Mouse (Mus musculus): ENCODE results near the gene Gm35315. TPM values are rescaled to one million over a fixed set of nuclear protein-coding genes. Genes with fewer than 3 reads are reported as not detected.

Gene Gm35315
- polyA plus RNA-seq, 1 experiment from 2014 or later = 2.3 TPM

DNA sequence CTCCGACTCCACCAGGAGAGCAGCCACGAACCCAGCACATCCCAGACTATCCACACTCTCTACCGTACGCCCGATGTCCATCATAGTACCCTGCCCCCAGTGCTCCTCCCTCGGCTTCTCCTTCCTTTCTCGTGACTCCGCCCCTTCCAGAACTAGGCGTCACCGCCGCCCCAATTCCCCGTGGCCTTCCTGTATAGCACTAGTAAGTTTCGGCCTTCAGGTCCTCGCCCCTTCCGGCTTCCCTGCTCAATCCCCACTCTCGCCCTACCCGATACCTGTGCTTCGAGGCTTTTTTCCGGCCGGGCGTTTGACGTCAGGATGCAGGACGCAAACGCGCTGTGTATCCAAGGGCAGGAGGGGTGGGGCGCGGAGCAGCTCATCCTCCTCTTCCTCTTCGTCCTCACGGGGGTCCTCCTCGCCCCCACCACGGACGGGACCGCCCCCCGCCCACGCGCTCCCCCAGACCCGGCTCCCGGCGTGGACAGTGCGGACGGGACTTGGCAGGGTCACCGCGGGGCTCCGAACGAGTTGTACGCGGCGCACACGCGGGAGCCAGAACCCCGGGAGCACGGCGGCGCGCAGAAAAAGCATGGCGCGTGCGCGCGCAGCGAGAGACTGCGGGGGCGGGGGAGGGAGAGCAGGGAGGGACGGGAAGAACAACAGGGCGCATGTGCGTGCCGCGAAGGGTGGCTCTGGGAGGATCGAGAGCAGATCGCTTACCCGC is 13.5 kb upstream of the Gm35315 start, which contains the start of gene Gtpbp6:
TSS of gene Gtpbp6 (minus strand) at position 617 of the 724 bp plus-strand sequence.
- Histone ChIP-seq H3K9ac (peak within 1 kb of the TSS; percentile 79), H3K27me3 (no peaks in the 10 kb centered on the region), H3K9me3 (no peaks in the 10 kb centered on the region), H3K4me2 (peak within 1 kb of the TSS; percentile 84), H3K27ac (peak within 1 kb of the TSS; percentile 98), H3K4me1 (peaks cover 14% of the 10 kb centered on the region), H3K36me3 (peaks cover 38% of the 10 kb centered on the region), H3K4me3 (peak within 1 kb of the TSS; percentile 78)
- under 1% methylated on average over 66 of the region's 71 CpGs for WGBS
- ATAC-seq (ENCODE audit: borderline replicate concordance, extremely low read depth, low FRiP score, low TSS enrichment) = peak; percentile 88

- WGBS = 14% methylated on average over 41 of the region's 41 CpGs
- Histone ChIP-seq H3K4me2 (peak overlapping the region; percentile 84), H3K36me3 (peaks cover 38% of the 10 kb centered on the region), H3K9ac (peak overlapping the region; percentile 79), H3K4me1 (peaks cover 16% of the 10 kb centered on the region), H3K27ac (peak overlapping the region; percentile 98), H3K27me3 (no peaks in the 10 kb centered on the region), H3K4me3 (peak overlapping the region; percentile 78), H3K9me3 (no peaks in the 10 kb centered on the region)
- ATAC-seq (ENCODE audit: borderline replicate concordance, extremely low read depth, low FRiP score, low TSS enrichment) = no peak; the same call in 1 of the 2 replicates
Measured at GRCm38 (mm10) chr5:110106901-110107564, 12.8 kb upstream of the Gm35315 start.

DNA sequence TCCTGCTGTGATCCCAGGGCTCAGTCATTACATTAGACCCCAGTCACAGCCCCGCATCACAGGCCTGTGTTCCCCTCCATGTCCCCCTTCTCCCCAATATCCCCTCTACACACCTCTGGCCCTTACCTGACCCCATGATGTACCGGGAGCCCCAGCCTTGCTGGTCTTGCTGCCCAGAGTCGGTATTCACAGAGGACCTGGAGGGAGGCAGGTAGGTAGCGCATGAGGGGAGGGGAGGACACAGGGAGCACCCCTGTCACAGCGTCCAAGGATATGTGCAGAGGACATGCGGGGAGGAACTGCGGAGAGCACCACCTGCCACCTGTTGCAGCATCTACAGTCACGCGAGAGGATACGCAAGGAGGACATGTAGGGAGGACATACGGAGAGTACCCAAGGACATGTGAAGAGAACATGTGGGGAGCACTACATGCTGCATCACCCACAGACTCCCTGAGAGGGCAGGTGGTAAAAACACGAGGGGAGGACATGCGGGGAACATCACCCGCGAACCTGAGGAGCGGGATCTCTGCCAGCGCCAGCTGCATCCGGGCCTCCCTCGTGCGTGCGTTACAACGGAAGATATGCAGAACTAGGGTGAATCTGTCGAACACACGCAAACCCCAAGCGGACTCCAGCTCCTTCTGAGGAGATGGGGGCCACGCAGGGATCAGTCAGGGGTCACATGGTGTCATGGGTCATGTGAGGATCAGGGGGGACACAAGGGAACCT is 12.1 kb upstream of the Gm35315 start:
- no peak overlapping the region; the same call in 1 of the 2 replicates for H3K9ac ChIP-seq
- 92% methylated on average over 26 of the region's 26 CpGs for WGBS
- peak overlapping the region; percentile 84 for H3K4me2 ChIP-seq
- peaks cover 38% of the 10 kb centered on the region for H3K36me3 ChIP-seq
- H3K4me1 ChIP-seq = peaks cover 24% of the 10 kb centered on the region
- H3K9me3 ChIP-seq = no peaks in the 10 kb centered on the region
- ATAC-seq (ENCODE audit: borderline replicate concordance, extremely low read depth, low FRiP score, low TSS enrichment) = no peak
- H3K27me3 ChIP-seq = no peaks in the 10 kb centered on the region
- peak overlapping the region; percentile 78 for H3K4me3 ChIP-seq
- H3K27ac ChIP-seq = no peak overlapping the region

GRCm38 (mm10) chr5:110104616-110105380 is 10.6 kb upstream of the Gm35315 start:
- no peak overlapping the region for H3K4me3 ChIP-seq
- peaks cover 38% of the 10 kb centered on the region for H3K36me3 ChIP-seq
- H3K4me1 ChIP-seq = peaks cover 35% of the 10 kb centered on the region
- WGBS = 91% methylated on average over 36 of the region's 36 CpGs
- ATAC-seq (ENCODE audit: borderline replicate concordance, extremely low read depth, low FRiP score, low TSS enrichment) = no peak
- H3K4me2 ChIP-seq = no peak overlapping the region
- no peaks in the 10 kb centered on the region for H3K27me3 ChIP-seq
- H3K27ac ChIP-seq = no peak overlapping the region
- H3K9me3 ChIP-seq = no peaks in the 10 kb centered on the region
- H3K9ac ChIP-seq = no peak overlapping the region

DNA sequence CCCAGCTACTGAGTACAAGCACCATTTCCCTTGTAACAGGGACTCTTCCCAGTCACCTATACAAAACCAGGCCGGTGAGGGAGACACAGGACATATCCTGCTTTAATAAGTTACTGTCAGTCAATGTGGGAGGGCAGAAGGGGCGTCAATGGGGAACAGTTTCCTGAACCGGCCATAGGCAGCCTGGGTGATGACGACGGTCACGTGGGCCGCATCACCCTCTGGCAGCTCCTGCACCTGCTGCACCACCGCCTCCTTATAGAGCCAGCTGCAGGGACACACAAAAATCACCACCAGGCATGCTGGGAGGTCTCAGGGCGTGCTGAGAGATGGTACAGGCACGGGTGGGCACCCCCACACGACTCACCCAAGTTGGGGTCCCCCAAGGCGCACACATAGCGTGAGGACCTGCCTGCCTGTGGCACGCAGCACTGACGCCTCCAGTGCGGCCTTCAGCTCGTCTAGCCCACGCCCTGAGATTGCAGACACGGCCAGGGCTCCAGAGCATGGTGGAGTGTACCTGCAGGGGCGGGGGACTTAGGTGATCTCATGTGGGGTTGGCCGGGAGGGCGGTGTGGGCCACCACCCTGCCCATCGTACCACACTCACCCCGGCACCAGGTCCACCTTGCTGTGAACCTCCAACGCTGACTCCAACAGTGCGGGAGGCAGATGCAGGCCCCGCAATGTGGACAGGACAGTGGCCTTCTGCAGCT is 9.8 kb upstream of the Gm35315 start:
- no peak overlapping the region for H3K9ac ChIP-seq
- H3K4me2 ChIP-seq = no peak overlapping the region
- ATAC-seq (ENCODE audit: borderline replicate concordance, extremely low read depth, low FRiP score, low TSS enrichment) = no peak
- no peak overlapping the region for H3K27ac ChIP-seq
- WGBS = 94% methylated on average over 27 of the region's 27 CpGs
- peaks cover 37% of the 10 kb centered on the region for H3K4me1 ChIP-seq
- no peaks in the 10 kb centered on the region for H3K27me3 ChIP-seq
- H3K4me3 ChIP-seq = no peak overlapping the region
- H3K36me3 ChIP-seq = peaks cover 38% of the 10 kb centered on the region
- no peaks in the 10 kb centered on the region for H3K9me3 ChIP-seq

DNA sequence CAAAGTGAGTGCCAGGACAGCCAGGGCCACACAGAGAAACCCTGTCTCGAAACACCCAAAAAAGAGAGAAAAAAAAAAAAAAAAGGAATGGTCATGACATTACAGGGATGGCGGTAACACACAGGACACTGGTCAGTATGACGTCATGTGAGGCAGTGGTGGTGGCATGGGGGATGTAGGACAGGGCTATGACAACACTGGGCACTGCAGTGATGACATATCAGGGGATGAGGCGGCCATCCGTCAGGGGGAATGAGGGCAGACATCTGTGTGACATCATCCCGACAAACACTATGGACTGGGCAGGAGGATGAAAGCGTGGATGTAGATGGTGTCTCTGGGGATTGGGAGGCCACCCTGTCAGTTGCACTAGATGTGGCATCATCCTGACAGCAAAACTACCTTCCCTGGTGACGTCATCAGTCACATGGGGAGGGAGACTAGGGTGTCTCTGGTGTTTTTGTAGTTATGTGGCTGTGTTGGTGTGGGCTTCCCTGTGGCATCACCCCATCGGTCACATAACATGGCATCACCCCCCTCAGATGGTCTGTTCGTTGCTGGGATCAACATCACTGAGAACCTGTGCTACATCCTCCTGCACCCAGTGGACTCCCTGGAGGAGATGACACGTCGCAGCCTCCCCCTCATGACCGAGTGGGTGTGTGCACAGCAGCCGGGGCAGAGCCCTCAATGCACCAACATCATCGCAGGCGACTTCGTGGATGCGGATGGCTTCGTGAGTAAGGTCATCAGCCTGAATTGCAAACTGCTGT is 8.8 kb upstream of the Gm35315 start:
- H3K36me3 ChIP-seq = peaks cover 38% of the 10 kb centered on the region
- H3K9me3 ChIP-seq = no peaks in the 10 kb centered on the region
- H3K9ac ChIP-seq = no peak overlapping the region
- no peak overlapping the region for H3K4me2 ChIP-seq
- WGBS = 92% methylated on average over 19 of the region's 19 CpGs
- no peak overlapping the region for H3K27ac ChIP-seq
- H3K4me3 ChIP-seq = no peak overlapping the region
- peaks cover 43% of the 10 kb centered on the region for H3K4me1 ChIP-seq
- H3K27me3 ChIP-seq = no peaks in the 10 kb centered on the region
- ATAC-seq (ENCODE audit: borderline replicate concordance, extremely low read depth, low FRiP score, low TSS enrichment) = no peak

- Histone ChIP-seq H3K4me2 (no peak overlapping the region; the same call in 1 of the 2 replicates), H3K9me3 (no peaks in the 10 kb centered on the region), H3K4me3 (no peak overlapping the region), H3K27me3 (no peaks in the 10 kb centered on the region), H3K9ac (no peak overlapping the region), H3K4me1 (peaks cover 43% of the 10 kb centered on the region), H3K36me3 (peaks cover 38% of the 10 kb centered on the region), H3K27ac (no peak overlapping the region)
- 85% methylated on average over 13 of the region's 13 CpGs for WGBS
- no peak for ATAC-seq (ENCODE audit: borderline replicate concordance, extremely low read depth, low FRiP score, low TSS enrichment)
Measured at GRCm38 (mm10) chr5:110102429-110102828, 8.2 kb upstream of the Gm35315 start.

DNA sequence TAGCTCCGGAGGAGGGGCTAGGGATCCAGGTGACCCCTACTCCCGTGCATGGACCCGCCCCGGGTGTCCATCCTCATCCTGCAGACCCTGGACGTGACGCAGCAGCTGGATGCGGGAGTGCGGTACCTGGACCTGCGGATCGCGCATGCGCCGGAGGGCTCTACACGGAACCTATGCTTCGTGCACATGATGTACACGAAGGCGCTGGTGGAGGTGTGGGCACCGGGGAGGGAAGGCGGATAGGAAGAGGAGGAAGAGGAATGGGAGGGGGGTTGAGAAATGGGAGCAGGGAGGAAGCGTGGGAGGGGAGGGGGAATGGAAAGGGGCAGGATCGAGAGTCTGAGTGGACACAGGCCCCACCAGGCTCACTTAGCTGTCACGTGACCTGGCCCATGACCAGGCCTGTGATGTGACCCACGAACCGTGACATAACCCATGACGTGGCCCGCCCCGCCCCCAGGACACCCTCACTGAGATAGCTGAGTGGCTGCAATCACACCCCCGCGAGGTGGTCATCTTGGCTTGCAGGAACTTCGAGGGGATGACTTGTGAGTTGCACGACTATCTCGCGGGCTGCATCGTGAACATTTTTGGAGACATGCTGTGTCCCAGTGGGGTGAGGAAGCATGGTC is 7.6 kb upstream of the Gm35315 start:
- Histone ChIP-seq H3K9me3 (no peaks in the 10 kb centered on the region), H3K27ac (no peak overlapping the region), H3K36me3 (peaks cover 38% of the 10 kb centered on the region), H3K4me3 (peak overlapping the region; percentile 35), H3K4me1 (peaks cover 41% of the 10 kb centered on the region), H3K9ac (0 out of 2 replicates have a peak overlapping the region, but pooled peaks have one; percentile 19), H3K4me2 (peak overlapping the region; percentile 69), H3K27me3 (no peaks in the 10 kb centered on the region)
- ATAC-seq (ENCODE audit: borderline replicate concordance, extremely low read depth, low FRiP score, low TSS enrichment) = peak; percentile 9; the same call in 1 of the 2 replicates
- WGBS = 13% methylated on average over 34 of the region's 34 CpGs

GRCm38 (mm10) chr5:110100921-110101631 is 6.9 kb upstream of the Gm35315 start:
- no peaks in the 10 kb centered on the region for H3K9me3 ChIP-seq
- 1% methylated on average over 34 of the region's 37 CpGs for WGBS
- H3K9ac ChIP-seq = no peak overlapping the region; the same call in 1 of the 2 replicates
- H3K4me1 ChIP-seq = peaks cover 34% of the 10 kb centered on the region
- H3K36me3 ChIP-seq = peaks cover 33% of the 10 kb centered on the region
- H3K4me2 ChIP-seq = peak overlapping the region; percentile 69
- H3K27ac ChIP-seq = peak overlapping the region; percentile 11; the same call in 1 of the 2 replicates
- ATAC-seq (ENCODE audit: borderline replicate concordance, extremely low read depth, low FRiP score, low TSS enrichment) = peak; percentile 19
- no peaks in the 10 kb centered on the region for H3K27me3 ChIP-seq
- H3K4me3 ChIP-seq = peak overlapping the region; percentile 35

Data from lung, embryonic 15.5 days (tissue).